Mouse (Mus musculus): Measurements from ENCODE around the gene Supt16. TPM values are rescaled to one million over a fixed set of nuclear protein-coding genes. Genes with fewer than 3 reads are reported as not detected.

Supt16 gene
- 29.1 and 30.1 TPM in 2 replicates for polyA plus RNA-seq (2012; rRNA removed)

GRCm38 (mm10) chr14:52197156-52197878, at the start of gene Supt16:
Gene Supt16 (minus strand): TSS chr14:52197416.

Other genes with a start within 250 kb of the Supt16 start
- 14.0 and 14.3 TPM in 2 replicates for gene Arhgef40, start 212.7 kb downstream of the Supt16 start, polyA plus RNA-seq (2012; rRNA removed)
- gene Tmem253, start 181.8 kb downstream of the Supt16 start, polyA plus RNA-seq (2012; rRNA removed), result 0.03 and 0.05 TPM in 2 replicates
- gene Zfp219, start 176.7 kb downstream of the Supt16 start, polyA plus RNA-seq (2012; rRNA removed), result 9.1 and 10.2 TPM in 2 replicates
- gene Olfr221, start 155.0 kb downstream of the Supt16 start, polyA plus RNA-seq (2012; rRNA removed), result 0.01 and 0.05 TPM in 2 replicates
- gene Hnrnpc, start 93.4 kb downstream of the Supt16 start, polyA plus RNA-seq (2012; rRNA removed), result 184 and 196 TPM in 2 replicates
- 0.42 and 0.45 TPM in 2 replicates for gene Rpgrip1, start 86.7 kb downstream of the Supt16 start, polyA plus RNA-seq (2012; rRNA removed)
- 12.9 and 15.6 TPM in 2 replicates for gene Chd8, start 60.4 kb upstream of the Supt16 start, polyA plus RNA-seq (2012; rRNA removed)
- 9.6 and 11.0 TPM in 2 replicates for gene Tox4, start 81.7 kb upstream of the Supt16 start, polyA plus RNA-seq (2012; rRNA removed)
- gene Rab2b, start 82.1 kb upstream of the Supt16 start, polyA plus RNA-seq (2012; rRNA removed), result 3.2 TPM in 2 replicates
- 17.1 and 17.7 TPM in 2 replicates for gene Mettl3, start 107.7 kb upstream of the Supt16 start, polyA plus RNA-seq (2012; rRNA removed)
- gene Sall2, start 131.3 kb upstream of the Supt16 start, polyA plus RNA-seq (2012; rRNA removed), result 0.80 and 0.84 TPM in 2 replicates
- gene Olfr1513, start 159.0 kb upstream of the Supt16 start, polyA plus RNA-seq (2012; rRNA removed), result not detected in 2 replicates
- gene Olfr1512, start 181.8 kb upstream of the Supt16 start, polyA plus RNA-seq (2012; rRNA removed), result not detected in 2 replicates
- not detected in 2 replicates for gene Olfr1511, start 200.0 kb upstream of the Supt16 start, polyA plus RNA-seq (2012; rRNA removed)
- not detected in 2 replicates for gene Olfr1510, start 217.0 kb upstream of the Supt16 start, polyA plus RNA-seq (2012; rRNA removed)
- not detected in 2 replicates for gene Olfr1509, start 245.6 kb upstream of the Supt16 start, polyA plus RNA-seq (2012; rRNA removed)

Measured in liver, embryonic 14 days (tissue).